Mouse (Mus musculus) frontal cortex, postnatal 14 days (tissue): ENCODE results near the gene Ift122.

ENCODE experiments used
- DNase-seq, 2 experiments: peaks; one replicate each; pipeline ENCODE4 v3.0.0; 2022; ENCODE audit warnings: low spot score in 2 of 2

The Ift122 gene

DNA sequence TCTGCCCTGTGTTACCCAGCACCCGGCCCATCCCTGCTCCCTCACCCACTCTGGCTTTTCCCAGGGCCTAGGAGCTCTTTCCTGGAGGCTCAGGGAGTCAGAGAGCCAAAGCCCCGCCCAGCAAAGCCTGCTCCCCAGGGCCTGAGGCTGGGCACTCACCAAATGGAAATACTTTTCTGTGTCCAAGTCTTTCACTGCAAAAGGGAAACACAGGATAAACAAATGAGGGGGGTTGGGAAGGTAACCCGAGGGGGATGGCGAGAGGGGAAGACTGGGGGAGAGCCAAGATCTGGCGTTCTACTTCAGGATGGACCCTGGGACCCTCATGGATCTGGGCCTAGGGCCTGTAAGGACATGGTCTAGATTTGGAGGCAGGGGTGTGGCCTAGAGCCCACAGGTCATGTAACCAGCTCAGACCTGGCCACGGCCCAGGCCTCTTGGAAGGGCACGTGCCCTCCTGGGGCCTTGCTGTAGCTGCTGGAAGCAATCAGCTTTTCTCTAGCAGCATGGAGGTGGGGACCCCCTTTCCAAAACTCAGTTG, 106.0 kb downstream of the Ift122 start:
- DNase-seq, result no peak

GRCm38 (mm10) chr6:115960322-115960721, 107.1 kb downstream of the Ift122 start:
- DNase-seq, result no peak

GRCm38 (mm10) chr6:115961743-115962142, 108.5 kb downstream of the Ift122 start:
- no peak for DNase-seq

DNA sequence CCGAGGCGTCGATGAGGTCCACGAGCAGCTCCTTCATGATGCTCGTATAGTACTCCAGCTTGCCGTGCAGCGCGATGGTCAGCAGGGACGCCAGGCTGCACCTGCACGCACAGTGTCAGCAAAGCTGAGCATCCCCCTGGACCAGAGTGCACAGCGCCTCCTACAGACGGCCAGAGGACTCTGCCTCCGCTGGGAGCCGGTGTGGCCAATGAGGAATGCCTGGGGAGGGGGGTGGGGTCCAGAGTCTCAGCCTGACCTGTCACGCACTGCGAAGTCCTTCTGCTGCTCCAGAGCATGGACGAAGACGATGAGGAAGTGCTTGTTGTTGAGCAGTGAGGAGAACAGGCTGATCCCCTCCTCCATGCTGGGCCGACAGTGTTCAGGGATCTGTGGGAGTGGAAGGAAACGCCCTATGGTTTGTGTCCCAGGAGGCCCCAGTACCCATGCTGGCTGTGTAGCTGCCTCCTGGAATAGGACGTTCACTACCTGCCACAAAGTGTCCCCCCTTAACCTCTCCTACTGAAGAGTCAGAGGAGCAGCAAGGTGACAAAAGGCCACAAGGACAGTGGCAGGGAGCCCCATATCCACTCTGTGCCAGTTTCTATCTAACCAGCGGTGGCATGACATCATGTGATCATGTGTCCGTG, 109.3 kb downstream of the Ift122 start:
- DNase-seq, result no peak

DNA sequence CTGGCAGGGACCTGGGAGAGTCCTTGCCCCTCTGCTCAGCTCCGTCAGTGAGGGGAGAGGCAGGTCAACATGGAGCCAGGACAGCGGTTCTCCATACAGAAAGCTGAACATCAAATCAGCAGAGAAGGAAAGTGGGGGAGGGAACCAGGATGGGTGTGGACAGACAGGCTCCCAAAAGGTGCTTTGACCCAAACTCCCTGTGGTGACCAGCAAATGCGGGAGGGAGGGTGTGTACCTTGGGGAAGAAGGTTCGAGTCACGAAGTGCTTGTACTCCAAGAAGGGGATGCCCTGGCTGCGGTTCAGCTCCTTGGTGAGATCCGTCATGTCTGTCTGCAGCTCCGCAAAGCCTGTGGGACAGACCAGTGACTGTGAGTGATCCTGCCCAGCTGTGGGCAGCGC, 110.4 kb downstream of the Ift122 start:
- no peak for DNase-seq

DNA sequence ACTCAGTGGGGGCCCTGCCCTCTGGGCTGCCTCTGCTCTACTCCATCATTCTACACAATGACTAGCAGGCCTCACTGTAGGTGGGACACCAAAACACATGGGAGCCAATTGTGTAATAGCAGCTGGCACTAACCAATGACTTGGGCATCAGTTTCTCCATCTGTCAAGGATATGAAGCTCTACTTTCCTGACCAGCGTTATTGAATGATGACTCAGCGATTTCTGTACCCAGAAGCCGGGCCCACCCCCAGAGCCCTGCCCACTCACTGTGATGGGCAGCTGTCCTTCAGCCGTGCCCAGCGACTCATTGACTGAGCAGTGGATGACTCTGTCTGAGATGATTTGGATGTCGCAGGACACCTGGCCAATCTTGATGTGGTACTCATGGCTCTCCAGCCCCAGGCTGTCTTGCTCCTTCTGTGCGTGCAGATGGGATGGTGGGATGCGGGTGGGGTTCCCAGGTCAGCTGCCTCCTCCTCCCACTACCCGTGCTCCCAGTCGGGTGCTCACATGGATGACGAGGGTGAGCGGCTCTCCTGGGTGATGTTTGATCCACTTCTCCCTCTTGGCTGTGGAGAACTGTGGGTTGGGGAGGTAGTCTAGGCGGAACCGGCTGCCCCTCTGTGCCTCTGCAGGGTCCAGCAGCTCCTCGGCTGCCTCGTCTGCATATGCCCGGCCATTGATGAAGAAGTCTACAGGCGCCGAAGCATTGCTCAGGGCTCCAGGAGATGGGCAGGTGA, 113.1 kb downstream of the Ift122 start:
- DNase-seq, result no peak

DNA sequence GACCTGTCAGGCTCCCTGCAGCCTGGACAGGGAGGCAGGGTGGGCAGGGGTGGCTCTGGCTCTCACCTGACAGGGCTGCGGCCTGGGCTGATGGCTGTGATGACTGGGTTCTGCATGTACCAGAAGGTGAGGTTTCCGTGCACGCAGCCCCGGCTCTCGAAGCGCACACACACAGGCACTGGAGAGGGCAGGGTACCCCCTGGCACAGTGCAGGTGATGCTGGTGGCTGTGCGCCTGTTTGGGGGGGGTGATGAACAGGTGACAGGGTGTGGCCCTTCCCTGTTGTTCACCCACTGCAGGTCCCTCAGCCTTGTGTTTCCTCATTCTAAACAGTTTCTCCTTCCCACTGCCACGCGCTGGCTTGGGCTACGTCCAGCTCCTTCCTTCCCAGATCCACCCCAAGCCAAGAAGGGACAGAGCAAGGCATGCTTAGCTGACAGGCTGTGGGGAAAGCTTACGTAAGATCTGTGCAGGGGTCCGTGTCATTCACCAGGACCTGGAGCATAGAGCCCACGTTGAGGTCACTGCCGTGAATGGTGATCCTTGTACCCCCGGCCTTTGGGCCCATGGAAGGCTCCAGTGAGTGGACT, 114.1 kb downstream of the Ift122 start:
- DNase-seq, result no peak

DNA sequence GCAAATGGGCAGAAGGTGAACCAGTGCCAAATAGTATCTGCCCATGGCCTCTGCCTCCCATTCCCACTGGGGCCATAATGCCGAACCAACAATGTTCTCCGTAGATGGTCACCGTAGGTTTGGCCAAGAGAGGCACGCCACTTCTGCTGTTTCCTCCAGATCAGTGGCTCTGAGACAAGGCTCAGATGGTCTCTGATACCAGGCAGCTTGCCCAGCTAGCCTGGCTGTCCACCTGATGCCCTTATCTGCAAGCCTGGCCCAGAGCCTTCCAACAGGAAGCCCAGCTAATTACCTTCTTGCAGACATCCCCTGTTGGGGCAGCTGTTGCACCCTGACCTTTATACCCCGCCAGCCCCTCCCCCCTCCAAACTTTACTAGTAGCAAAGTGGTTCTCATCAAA, 114.8 kb downstream of the Ift122 start:
- no peak for DNase-seq

GRCm38 (mm10) chr6:115968700-115969099, 115.4 kb downstream of the Ift122 start:
- DNase-seq, result no peak

DNA sequence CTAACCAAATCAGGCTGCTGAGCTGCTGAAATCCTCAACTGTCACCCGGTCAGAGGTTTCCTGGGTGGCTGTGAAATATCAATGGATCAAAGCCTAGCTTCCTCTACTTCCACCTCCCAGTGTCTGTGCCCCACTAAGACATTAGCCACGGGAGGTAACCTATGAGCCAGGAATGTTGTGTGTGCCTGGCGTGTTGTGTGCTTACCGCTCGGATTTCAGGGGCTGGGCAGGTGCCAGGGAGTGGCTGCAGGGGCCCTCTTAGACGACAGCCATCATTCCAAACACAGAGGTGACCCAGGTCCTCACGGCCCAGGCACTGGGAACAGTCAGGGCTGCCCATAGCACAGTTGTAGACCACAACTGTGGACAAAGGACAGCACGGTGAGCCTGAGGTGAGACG, 115.8 kb downstream of the Ift122 start:
- DNase-seq, result no peak

GRCm38 (mm10) chr6:115969952-115970351, 116.7 kb downstream of the Ift122 start:
- DNase-seq, result no peak

- no peak for DNase-seq
Measured at GRCm38 (mm10) chr6:115971273-115972060, 118.2 kb downstream of the Ift122 start.

DNA sequence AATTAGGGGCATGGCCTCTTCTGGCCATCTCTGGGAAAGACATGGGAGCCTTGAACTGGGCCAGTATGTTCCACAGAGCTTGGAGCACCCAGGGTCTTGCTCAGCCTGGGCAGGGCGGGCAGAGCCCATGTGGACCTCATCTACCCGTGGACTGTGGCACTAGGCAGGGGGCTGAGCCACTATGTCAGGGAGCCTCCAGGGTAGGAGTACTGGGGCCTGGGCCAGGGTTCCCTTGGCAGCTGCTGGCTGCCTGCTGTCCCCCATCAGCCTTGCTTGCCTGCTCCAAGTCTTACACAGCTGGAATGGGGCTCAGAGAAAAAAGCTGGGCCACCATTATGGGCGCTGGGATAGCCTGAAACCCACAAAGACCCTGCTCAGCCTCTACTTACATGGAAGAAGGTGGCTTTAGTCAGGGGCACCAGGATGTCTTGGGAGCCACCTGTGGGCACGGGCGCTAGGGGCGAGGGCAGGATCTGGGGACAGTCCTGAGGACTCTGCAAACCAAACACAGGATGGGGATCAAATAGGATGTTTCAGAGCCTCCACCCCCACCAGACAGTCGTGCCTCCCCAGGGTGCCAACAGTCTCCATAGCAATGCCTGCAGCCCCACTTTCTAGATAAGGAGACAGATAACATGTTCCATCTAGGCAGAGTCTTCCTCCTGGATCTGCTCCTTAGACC, 119.0 kb downstream of the Ift122 start:
- DNase-seq, result no peak

DNA sequence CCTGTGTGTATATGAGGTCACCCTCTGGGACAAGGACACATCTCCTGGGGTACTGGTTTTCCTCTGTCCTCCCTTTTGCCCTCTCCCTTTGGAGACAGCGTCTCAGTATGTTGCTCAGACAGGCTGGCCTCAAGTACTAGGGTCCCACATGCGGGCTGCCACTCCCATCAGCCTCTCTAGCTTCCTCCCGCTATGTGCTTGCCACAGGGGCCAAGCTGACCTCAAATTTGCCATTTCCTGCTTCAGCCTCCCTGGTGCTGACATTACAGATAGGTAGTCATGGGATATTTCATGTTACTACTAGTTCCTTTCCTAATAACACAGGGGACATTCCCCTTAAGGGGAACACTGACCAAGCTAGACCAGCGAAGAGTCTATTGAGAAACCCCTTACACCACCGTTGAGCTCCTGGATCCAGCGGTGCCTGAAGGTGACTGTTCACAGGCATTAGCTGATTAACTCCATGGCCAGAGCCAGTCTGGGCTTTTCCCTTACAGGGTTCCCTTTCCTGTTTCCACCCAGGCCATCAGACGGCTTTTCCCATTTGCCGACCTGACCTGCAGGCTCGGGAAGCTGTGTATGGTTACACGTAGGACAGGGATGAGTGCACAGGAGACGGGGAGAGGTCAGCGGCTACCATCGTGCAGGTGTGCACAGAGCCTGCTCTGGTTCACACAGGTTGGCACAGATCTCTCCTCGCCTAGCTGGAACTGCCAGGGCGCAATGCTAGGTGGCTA, 120.0 kb downstream of the Ift122 start:
- no peak for DNase-seq

DNA sequence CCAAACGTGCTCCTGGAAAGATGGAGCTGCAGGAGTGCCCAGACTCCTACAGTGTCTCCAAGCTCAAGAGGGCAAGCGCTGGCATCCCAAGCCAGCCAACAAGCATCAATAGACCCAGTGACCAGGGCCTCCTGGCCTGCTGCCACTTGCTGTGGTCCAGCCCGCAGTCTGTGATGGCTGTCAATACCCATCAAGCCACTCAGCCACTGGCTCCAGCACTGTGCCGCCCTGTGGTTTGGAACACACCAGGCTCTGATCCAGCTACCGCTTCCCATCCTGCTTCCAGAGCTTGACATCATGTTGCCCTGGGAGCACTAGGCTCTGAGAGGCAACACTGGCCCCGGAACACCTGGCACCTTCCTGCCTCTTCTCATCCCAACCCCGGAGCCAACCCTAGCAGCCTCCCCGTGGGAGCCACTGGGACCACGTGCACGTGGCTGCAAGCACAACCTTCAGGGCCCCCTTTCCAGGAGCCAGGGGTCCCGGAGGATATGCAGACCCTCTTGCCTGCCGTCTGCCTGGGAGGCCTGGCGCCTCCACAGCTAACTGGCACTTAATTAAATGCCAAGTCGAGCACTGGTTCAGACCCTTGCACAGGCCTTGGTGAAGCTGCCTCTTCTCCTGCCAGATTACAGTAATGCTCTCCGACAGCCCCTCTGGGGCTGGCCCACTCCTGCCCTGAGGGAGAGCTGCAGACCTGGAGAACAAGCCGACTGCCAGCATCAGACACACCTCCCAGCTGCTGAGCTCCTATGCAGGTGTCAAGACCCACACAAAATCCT, 120.8 kb downstream of the Ift122 start:
- DNase-seq, result no peak

GRCm38 (mm10) chr6:115975606-115976005, 122.3 kb downstream of the Ift122 start:
- DNase-seq, result no peak
